Mouse (Mus musculus) adrenal gland, postnatal 4 days (tissue): ENCODE data around the gene Zfp809. TPM values are rescaled to one million over a fixed set of nuclear protein-coding genes. Genes with fewer than 3 reads are reported as not detected.
"Not testable (repeated sequence)": the region's sequence is repeated elsewhere in the genome, so short reads cannot be mapped to it uniquely, and the experiment has no call there.

Source experiments
- DNase-seq, 2 experiments: peaks; one replicate each; pipeline ENCODE4 v3.0.0; 2021 to 2022; ENCODE audit warnings: low spot score in 2 of 2, mixed read lengths in 2 of 2
- long read RNA-seq, 2 experiments: library from polyadenylated mRNA; stranded (forward); transcript quantifications; one replicate each; pipeline ENCODE4 v2.0.0; 2021
- total RNA-seq, 2 experiments: library from RNA; stranded (reverse); gene quantifications; 2 replicates each; pipeline ENCODE4 v1.2.3; 2021

Zfp809 gene
- total RNA-seq = 10 to 100 TPM; 36.9 to 39.5 TPM
- long read RNA-seq, experiment 1, partial matches to known transcripts = 1 of 10 reads
- long read RNA-seq, experiment 1, other reads (novel, unspliced or antisense) = 3 of 10 reads
- long read RNA-seq, experiment 2, partial matches to known transcripts = 0 of 11 reads
- long read RNA-seq, experiment 2, other reads (novel, unspliced or antisense) = 5 of 11 reads

DNA sequence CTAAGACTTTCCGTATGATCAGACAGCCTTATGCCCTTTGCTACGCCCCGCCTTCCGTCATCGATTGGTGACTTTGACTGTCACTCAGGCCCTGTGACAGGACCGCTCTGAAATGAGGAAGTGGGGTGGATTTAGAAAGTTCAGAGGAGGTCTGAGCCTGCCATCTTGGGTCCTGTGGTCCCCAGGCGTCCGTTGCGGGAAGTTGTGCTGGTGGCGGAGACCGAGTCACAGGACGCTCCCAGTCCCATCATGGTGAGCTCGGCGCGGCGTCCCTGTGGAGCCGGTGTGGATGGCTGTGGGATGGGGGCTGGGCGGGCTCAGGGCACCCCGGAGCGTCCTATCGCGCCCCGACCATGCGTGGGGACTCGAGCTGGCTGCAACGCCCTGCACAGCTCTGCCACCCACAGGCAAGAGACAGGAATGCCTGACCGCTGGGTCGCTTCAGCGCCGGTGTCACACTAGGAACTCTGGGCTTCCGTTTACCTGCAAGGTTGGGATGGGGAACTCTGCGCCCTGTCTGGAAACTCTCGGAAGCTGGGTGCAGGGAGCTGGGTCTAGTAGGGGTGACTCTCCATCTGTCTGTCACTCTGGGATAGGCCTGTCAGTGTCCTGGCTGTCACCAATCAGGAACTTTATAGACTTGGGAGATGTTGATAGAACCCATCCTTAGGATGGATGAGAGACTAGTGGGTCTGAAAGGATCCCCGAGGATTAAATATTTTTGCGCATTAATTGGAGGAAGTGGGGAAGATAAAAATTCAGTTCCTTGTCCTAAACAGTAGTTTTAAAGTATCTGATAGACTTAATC, at the start of gene Zfp809:
Gene Zfp809, plus strand, starts transcription at position 134 of the 808 bp plus-strand sequence.
- DNase-seq = peak; percentile 95 to 99

GRCm38 (mm10) chr9:22188025-22188611, 37.4 kb upstream of the Zfp809 start, which contains the start of gene Zfp872:
Gene Zfp872 (plus strand): TSS chr9:22188090.
- peak; percentile 9 to 21 for DNase-seq

- DNase-seq = no peak
Measured at GRCm38 (mm10) chr9:22196412-22196811, 29.1 kb upstream of the Zfp809 start.

DNA sequence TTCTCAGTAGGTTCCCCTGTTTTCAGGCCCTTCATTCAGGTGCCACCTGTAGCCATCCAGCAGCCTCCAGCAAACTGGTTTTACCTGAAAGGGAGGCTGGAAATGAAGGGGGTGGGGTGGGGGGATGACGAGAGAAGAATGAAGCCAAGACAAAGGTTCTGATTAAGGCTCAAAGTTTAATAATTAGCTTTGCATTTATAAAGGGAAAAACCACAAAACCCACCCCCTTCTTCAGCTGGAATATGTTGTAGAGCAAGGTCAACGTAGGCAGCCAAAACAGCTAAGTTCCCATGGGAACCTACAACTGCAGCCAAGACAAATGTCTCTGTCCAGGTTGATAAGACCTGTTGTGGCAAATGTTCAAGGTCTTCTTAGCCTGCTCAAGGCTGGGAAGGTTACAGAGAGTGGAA, 11.7 kb upstream of the Zfp809 start:
- no peak for DNase-seq

GRCm38 (mm10) chr9:22214549-22214948, 11.0 kb upstream of the Zfp809 start:
- DNase-seq = no peak

GRCm38 (mm10) chr9:22216705-22217104, 8.8 kb upstream of the Zfp809 start:
- no peak for DNase-seq

DNA sequence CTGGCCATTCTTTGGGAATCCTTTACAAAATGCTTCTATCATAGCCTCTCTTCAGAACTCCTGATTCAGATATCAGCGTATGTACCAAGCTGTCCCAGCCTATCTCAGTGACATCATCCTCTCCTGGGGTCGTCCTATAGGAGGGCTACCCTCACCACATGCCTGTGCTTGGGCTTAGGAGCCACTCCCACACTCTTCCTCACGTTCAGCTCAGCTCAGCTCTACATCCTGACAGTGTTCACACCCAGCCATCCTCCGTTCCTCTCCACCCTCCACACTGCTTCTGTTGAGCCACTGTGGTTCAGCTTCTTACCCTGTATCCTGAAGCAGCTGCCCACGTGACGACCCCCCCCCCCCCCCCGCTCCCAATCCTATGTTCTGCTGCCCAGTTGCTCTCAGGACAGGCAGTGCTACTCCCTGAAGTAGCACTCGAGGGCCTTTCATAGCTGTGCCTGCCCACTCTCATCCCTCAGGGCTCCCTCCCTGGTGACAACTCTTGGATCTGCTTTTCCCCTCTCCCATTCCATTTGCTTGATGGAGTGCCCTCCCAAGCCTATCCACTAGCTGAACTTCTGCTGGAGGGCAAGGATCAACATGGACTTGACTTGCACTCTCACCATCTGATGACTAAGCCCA, 7.5 kb upstream of the Zfp809 start:
- no peak for DNase-seq

DNA sequence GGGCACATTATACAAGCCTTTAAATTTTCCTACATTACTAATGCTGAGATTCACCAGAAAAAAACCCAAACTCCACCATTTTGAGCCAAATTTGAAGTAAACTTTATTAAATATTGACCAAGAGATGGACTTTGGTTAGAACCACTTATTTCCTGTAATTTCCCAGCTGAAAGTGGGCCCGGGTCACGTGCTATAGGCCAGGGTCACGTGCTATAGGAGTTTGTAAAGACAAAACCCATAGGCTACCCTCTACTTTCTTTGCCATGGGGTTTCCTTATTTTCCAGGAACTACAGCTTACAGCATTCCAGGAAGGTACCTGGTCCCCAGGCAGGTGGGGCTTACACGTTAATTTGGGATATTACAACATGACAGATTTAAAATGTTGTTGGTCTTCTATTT, 1.4 kb upstream of the Zfp809 start:
- DNase-seq = no peak

DNA sequence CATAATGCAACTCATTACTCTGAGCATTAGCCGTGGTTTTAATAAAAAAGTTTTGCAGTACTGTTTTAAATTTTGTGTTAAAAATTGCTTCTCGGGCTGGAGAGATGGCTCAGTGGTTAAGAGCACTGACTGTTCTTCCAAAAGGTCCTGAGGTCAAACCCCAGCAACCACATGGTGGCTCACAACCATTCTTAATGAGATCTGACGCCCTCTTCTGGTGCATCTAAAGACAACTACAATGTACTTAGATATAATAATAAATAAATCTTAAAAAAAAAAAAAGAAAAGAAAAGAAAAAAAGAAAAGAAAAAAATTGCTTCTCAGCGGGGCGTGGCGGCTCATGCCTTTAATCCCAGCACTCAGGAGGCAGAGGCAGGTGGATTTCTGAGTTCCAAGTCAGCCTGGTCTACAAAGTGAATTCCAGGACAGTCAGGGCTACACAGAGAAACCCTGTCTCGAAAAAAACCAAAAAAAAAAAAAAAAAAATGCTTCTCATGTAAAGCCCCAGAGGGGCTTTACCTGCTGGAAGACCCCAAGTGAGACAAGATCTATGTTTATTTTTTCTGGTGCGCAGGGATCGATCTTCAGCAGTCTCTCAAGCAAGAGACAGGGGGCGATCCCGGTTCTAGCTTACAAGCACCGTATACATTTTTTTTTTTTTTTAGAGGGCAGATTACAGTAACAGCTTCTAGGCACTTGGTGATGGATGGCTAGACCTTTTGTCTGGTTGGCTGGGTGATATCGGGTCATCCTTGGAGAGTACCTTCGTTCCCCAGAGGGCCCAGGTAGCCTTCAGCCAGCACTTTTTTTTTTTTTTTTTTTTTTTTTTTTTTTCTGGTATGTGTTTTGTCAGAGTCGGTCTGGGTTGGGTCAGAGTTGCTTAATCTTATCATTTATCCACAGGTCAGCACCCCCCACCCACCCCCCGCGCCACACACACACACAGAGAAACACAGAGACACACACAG, 694 bp upstream of the Zfp809 start:
- no peak for DNase-seq

GRCm38 (mm10) chr9:22226389-22226673, 817 bp downstream of the Zfp809 start:
- not testable (repeated sequence) for DNase-seq

GRCm38 (mm10) chr9:22226846-22227245, 1.3 kb downstream of the Zfp809 start:
- no peak for DNase-seq

DNA sequence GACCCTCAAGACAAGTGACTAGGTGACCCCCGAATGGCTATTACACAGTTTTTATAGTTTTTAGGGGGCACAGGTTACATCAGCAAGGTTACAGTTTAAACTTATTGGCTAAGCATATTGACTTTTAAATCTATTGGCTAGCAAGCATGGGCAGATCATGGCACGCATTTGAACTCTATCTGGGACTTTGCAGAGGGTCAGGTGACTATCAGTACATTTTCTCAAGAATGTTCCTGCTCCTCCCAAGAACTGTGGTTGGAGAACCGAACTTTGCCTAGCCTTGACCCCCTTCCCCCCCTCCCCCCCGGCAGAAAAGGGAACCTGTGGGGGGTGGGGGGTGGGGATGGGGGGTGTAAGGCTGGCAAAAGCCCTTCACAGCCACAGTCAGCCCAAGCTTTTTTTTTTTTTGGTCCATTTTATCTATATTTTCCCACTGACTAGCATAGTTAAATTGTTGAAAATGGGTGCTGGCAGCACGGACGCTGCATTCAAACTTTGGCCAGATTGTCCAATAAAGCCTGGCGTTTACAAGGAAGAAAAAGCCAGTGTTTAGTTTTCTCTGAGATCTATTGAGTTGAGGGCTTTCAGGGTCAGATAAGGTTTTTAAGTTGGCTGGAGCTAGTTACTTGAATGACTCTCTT, 4.0 kb downstream of the Zfp809 start:
- DNase-seq = no peak

DNA sequence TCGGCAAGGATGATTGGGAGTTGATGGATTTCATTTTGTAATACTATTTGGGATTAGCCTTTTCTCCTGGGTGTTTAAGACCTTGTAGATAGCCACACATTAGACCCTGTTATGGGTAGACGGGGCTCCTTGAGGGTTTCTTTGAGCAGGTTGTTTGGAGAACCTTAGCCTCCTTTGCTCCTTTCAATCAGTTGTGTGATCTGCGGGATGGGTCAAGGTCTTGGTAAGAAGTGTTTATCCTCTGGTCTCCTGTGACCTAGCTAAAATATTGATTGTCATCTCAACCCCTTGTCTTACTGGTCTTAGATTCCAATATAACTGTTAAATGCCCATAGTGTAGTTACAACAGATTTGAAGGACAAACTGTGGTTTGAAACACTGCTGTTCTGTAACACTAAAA, 4.5 kb downstream of the Zfp809 start:
- no peak for DNase-seq

- no peak for DNase-seq
Measured at GRCm38 (mm10) chr9:22230556-22230955, 5.0 kb downstream of the Zfp809 start.

GRCm38 (mm10) chr9:22240001-22240400, 14.5 kb downstream of the Zfp809 start:
- DNase-seq = no peak

GRCm38 (mm10) chr9:22244242-22244641, 18.7 kb downstream of the Zfp809 start:
- no peak for DNase-seq

DNA sequence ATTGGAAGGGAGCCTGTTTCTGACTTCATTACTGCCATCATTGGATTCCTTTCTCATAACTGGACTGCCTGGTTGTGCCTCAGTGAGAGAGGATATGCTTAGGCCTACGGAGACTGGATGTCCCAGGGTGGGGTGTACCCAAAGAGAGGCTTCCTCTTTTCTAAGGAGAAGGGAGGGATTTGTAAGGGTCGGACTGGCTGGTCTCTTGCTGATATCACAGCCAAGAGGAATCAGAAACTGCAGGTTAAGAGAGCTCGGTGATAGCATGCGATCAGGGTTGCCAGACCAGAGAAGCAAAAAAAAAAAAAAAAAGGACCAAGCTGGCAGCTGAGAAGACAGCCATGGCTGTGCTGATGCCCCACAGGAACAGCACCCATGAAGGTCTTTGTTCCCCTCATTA, 31.1 kb downstream of the Zfp809 start:
- no peak for DNase-seq

DNA sequence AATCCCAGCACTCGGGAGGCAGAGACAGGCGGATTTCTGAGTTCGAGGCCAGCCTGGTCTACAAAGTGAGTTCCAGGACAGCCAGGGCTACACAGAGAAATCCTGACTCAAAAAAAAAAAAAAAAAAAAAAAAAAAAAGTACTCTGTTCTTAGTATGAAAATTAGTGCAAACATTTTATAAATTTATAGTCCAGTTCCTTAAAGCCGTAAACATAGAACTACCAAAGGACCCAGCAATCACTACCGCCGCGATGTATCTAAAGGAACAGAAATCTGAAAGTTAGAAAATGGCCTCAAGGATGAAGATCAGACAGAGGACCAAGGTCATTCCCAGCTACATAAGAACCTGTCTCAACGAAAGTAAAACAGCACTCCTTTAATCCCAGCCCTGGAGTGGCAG, 33.3 kb downstream of the Zfp809 start:
- no peak for DNase-seq

- DNase-seq = peak; percentile 18 to 36
Measured at GRCm38 (mm10) chr9:22259184-22260091, 33.9 kb downstream of the Zfp809 start, which contains the start of gene Zfp599. Gene Zfp599 (minus strand): TSS chr9:22259895.
